Mouse (Mus musculus): ENCODE measurements around the gene Gramd4. TPM values are rescaled to one million over a fixed set of nuclear protein-coding genes. Genes with fewer than 3 reads are reported as not detected.
A peak's percentile ranks its signal among the peaks of the same experiment; 100 is the strongest.

The Gramd4 gene
- polyA plus RNA-seq, 1 experiment from 2014 or later, result 12.1 TPM

- peaks cover 58% of the 10 kb centered on the region for H3K4me1 ChIP-seq (ENCODE audit: control insufficient read depth, insufficient read depth, low read length)
- H3K4me3 ChIP-seq (replicated peaks; ENCODE audit: low read length), result no peak overlapping the region
- H3K4me2 ChIP-seq (ENCODE audit: low read depth, low read length), result no peak overlapping the region
- H3K36me3 ChIP-seq (ENCODE audit: control insufficient read depth, insufficient read depth, low read length), result no peaks in the 10 kb centered on the region
- H3K27me3 ChIP-seq (ENCODE audit: control insufficient read depth, insufficient read depth, low read length), result no peaks in the 10 kb centered on the region
- WGBS, result 88% methylated on average over 8 of the region's 8 CpGs
- peak overlapping the region; percentile 31; the same call in 1 of the 2 replicates for H3K27ac ChIP-seq (ENCODE audit: low read length)
- no peak overlapping the region for H3K9ac ChIP-seq (ENCODE audit: low read length)
- ATAC-seq (ENCODE audit: insufficient read depth, low FRiP score), result no peak
- H3K9me3 ChIP-seq (replicated peaks; ENCODE audit: control insufficient read depth, low read length), result no peaks in the 10 kb centered on the region
Measured at GRCm38 (mm10) chr15:86064191-86064849, 6.8 kb downstream of the Gramd4 start.

- Histone ChIP-seq H3K36me3 (ENCODE audit: control insufficient read depth, insufficient read depth, low read length) (no peaks in the 10 kb centered on the region), H3K4me1 (ENCODE audit: control insufficient read depth, insufficient read depth, low read length) (peaks cover 54% of the 10 kb centered on the region), H3K27me3 (ENCODE audit: control insufficient read depth, insufficient read depth, low read length) (no peaks in the 10 kb centered on the region), H3K27ac (ENCODE audit: low read length) (peak overlapping the region; percentile 31; the same call in 1 of the 2 replicates), H3K4me2 (ENCODE audit: low read depth, low read length) (no peak overlapping the region), H3K9me3 (replicated peaks; ENCODE audit: control insufficient read depth, low read length) (no peaks in the 10 kb centered on the region), H3K9ac (ENCODE audit: low read length) (no peak overlapping the region), H3K4me3 (replicated peaks; ENCODE audit: low read length) (no peak overlapping the region)
- ATAC-seq (ENCODE audit: insufficient read depth, low FRiP score), result no peak
- WGBS, result 76% methylated on average over 3 of the region's 3 CpGs
Measured at GRCm38 (mm10) chr15:86064850-86065229, 7.3 kb downstream of the Gramd4 start.

GRCm38 (mm10) chr15:86065367-86065766 is 7.9 kb downstream of the Gramd4 start:
- H3K4me2 ChIP-seq (ENCODE audit: low read depth, low read length), result no peak overlapping the region
- H3K4me1 ChIP-seq (ENCODE audit: control insufficient read depth, insufficient read depth, low read length), result peaks cover 52% of the 10 kb centered on the region
- no peaks in the 10 kb centered on the region for H3K9me3 ChIP-seq (replicated peaks; ENCODE audit: control insufficient read depth, low read length)
- no peaks in the 10 kb centered on the region for H3K27me3 ChIP-seq (ENCODE audit: control insufficient read depth, insufficient read depth, low read length)
- no peak overlapping the region for H3K27ac ChIP-seq (ENCODE audit: low read length)
- H3K36me3 ChIP-seq (ENCODE audit: control insufficient read depth, insufficient read depth, low read length), result no peaks in the 10 kb centered on the region
- ATAC-seq (ENCODE audit: insufficient read depth, low FRiP score), result no peak
- no peak overlapping the region for H3K4me3 ChIP-seq (replicated peaks; ENCODE audit: low read length)
- 75% methylated on average over 4 of the region's 4 CpGs for WGBS
- H3K9ac ChIP-seq (ENCODE audit: low read length), result no peak overlapping the region

GRCm38 (mm10) chr15:86066836-86067580 is 9.5 kb downstream of the Gramd4 start:
- H3K4me3 ChIP-seq (replicated peaks; ENCODE audit: low read length), result no peak overlapping the region
- peak; percentile 26; the same call in 1 of the 2 replicates for ATAC-seq (ENCODE audit: insufficient read depth, low FRiP score)
- H3K9ac ChIP-seq (ENCODE audit: low read length), result peak overlapping the region; percentile 54
- peak overlapping the region; percentile 61 for H3K27ac ChIP-seq (ENCODE audit: low read length)
- peaks cover 39% of the 10 kb centered on the region for H3K4me1 ChIP-seq (ENCODE audit: control insufficient read depth, insufficient read depth, low read length)
- no peaks in the 10 kb centered on the region for H3K27me3 ChIP-seq (ENCODE audit: control insufficient read depth, insufficient read depth, low read length)
- 42% methylated on average over 14 of the region's 14 CpGs for WGBS
- H3K4me2 ChIP-seq (ENCODE audit: low read depth, low read length), result peak overlapping the region; percentile 9; the same call in 1 of the 2 replicates
- H3K9me3 ChIP-seq (replicated peaks; ENCODE audit: control insufficient read depth, low read length), result no peaks in the 10 kb centered on the region
- no peaks in the 10 kb centered on the region for H3K36me3 ChIP-seq (ENCODE audit: control insufficient read depth, insufficient read depth, low read length)

- peak overlapping the region; percentile 61; the same call in 1 of the 2 replicates for H3K27ac ChIP-seq (ENCODE audit: low read length)
- no peaks in the 10 kb centered on the region for H3K9me3 ChIP-seq (replicated peaks; ENCODE audit: control insufficient read depth, low read length)
- peak overlapping the region; percentile 9; the same call in 1 of the 2 replicates for H3K4me2 ChIP-seq (ENCODE audit: low read depth, low read length)
- peak overlapping the region; percentile 38; the same call in 1 of the 2 replicates for H3K9ac ChIP-seq (ENCODE audit: low read length)
- ATAC-seq (ENCODE audit: insufficient read depth, low FRiP score), result peak; percentile 78
- 20% methylated on average over 6 of the region's 6 CpGs for WGBS
- no peak overlapping the region for H3K4me3 ChIP-seq (replicated peaks; ENCODE audit: low read length)
- H3K4me1 ChIP-seq (ENCODE audit: control insufficient read depth, insufficient read depth, low read length), result peaks cover 39% of the 10 kb centered on the region
- no peaks in the 10 kb centered on the region for H3K27me3 ChIP-seq (ENCODE audit: control insufficient read depth, insufficient read depth, low read length)
- H3K36me3 ChIP-seq (ENCODE audit: control insufficient read depth, insufficient read depth, low read length), result no peaks in the 10 kb centered on the region
Measured at GRCm38 (mm10) chr15:86067581-86067910, 10.1 kb downstream of the Gramd4 start.

GRCm38 (mm10) chr15:86067941-86068495 is 10.5 kb downstream of the Gramd4 start:
- WGBS, result 54% methylated on average over 4 of the region's 4 CpGs
- peaks cover 39% of the 10 kb centered on the region for H3K4me1 ChIP-seq (ENCODE audit: control insufficient read depth, insufficient read depth, low read length)
- peak overlapping the region; percentile 41; the same call in 1 of the 2 replicates for H3K27ac ChIP-seq (ENCODE audit: low read length)
- no peaks in the 10 kb centered on the region for H3K36me3 ChIP-seq (ENCODE audit: control insufficient read depth, insufficient read depth, low read length)
- no peaks in the 10 kb centered on the region for H3K27me3 ChIP-seq (ENCODE audit: control insufficient read depth, insufficient read depth, low read length)
- H3K4me2 ChIP-seq (ENCODE audit: low read depth, low read length), result no peak overlapping the region; the same call in 1 of the 2 replicates
- H3K9ac ChIP-seq (ENCODE audit: low read length), result peak overlapping the region; percentile 38; the same call in 1 of the 2 replicates
- H3K4me3 ChIP-seq (replicated peaks; ENCODE audit: low read length), result no peak overlapping the region
- ATAC-seq (ENCODE audit: insufficient read depth, low FRiP score), result peak; percentile 49; the same call in 1 of the 2 replicates
- H3K9me3 ChIP-seq (replicated peaks; ENCODE audit: control insufficient read depth, low read length), result no peaks in the 10 kb centered on the region

GRCm38 (mm10) chr15:86069011-86069791 is 11.7 kb downstream of the Gramd4 start:
- Histone ChIP-seq H3K4me3 (replicated peaks; ENCODE audit: low read length) (no peak overlapping the region), H3K9ac (ENCODE audit: low read length) (no peak overlapping the region), H3K4me1 (ENCODE audit: control insufficient read depth, insufficient read depth, low read length) (peaks cover 46% of the 10 kb centered on the region), H3K27ac (ENCODE audit: low read length) (no peak overlapping the region), H3K4me2 (ENCODE audit: low read depth, low read length) (no peak overlapping the region), H3K9me3 (replicated peaks; ENCODE audit: control insufficient read depth, low read length) (no peaks in the 10 kb centered on the region), H3K27me3 (ENCODE audit: control insufficient read depth, insufficient read depth, low read length) (no peaks in the 10 kb centered on the region), H3K36me3 (ENCODE audit: control insufficient read depth, insufficient read depth, low read length) (no peaks in the 10 kb centered on the region)
- ATAC-seq (ENCODE audit: insufficient read depth, low FRiP score), result no peak
- WGBS, result 85% methylated on average over 10 of the region's 10 CpGs

GRCm38 (mm10) chr15:86070368-86070767 is 12.9 kb downstream of the Gramd4 start:
- H3K4me1 ChIP-seq (ENCODE audit: control insufficient read depth, insufficient read depth, low read length), result peaks cover 44% of the 10 kb centered on the region
- H3K4me3 ChIP-seq (replicated peaks; ENCODE audit: low read length), result no peak overlapping the region
- no peaks in the 10 kb centered on the region for H3K36me3 ChIP-seq (ENCODE audit: control insufficient read depth, insufficient read depth, low read length)
- H3K4me2 ChIP-seq (ENCODE audit: low read depth, low read length), result no peak overlapping the region
- no peak overlapping the region for H3K9ac ChIP-seq (ENCODE audit: low read length)
- 56% methylated on average over 11 of the region's 11 CpGs for WGBS
- no peaks in the 10 kb centered on the region for H3K27me3 ChIP-seq (ENCODE audit: control insufficient read depth, insufficient read depth, low read length)
- H3K27ac ChIP-seq (ENCODE audit: low read length), result peak overlapping the region; percentile 48; the same call in 1 of the 2 replicates
- H3K9me3 ChIP-seq (replicated peaks; ENCODE audit: control insufficient read depth, low read length), result no peaks in the 10 kb centered on the region
- ATAC-seq (ENCODE audit: insufficient read depth, low FRiP score), result no peak
